Mouse (Mus musculus) brown adipose tissue, adult 24 weeks (tissue): ENCODE measurements around the gene Cym. TPM values are rescaled to one million over a fixed set of nuclear protein-coding genes. Genes with fewer than 3 reads are reported as not detected.

Experiments used
- H3K27ac ChIP-seq: fragments of 200-500 bp; replicated peaks from 2 replicates; pipeline ENCODE4 v1.5.1; 2012; ENCODE audit warnings: low read depth, mild to moderate bottlenecking, low read length
- H3K4me1 ChIP-seq: fragments of 200-500 bp; 2 replicates; pipeline ENCODE4 v1.6.1; 2012; ENCODE audit warnings: low read length, mixed read lengths; ENCODE audit not compliant: control insufficient read depth, insufficient read depth, insufficient read length
- H3K4me3 ChIP-seq: fragments of 200-500 bp; 2 replicates; pipeline ENCODE4 v1.5.1; 2012; ENCODE audit warnings: low read depth, mild to moderate bottlenecking, low read length, moderate library complexity; ENCODE audit not compliant: insufficient read depth
- polyA plus RNA-seq: library from polyadenylated mRNA; stranded (reverse); fragments of >200 nt; gene quantifications from 2 replicates; pipeline ENCODE4 v1.2.4, GENCODE M21; 2012; ENCODE audit not compliant: missing spikeins, insufficient read depth, insufficient read length

The Cym gene
- polyA plus RNA-seq, 1 experiment: not detected

- no peak overlapping the region for H3K27ac ChIP-seq
- H3K4me3 ChIP-seq: no peak overlapping the region
Observed at GRCm38 (mm10) chr3:107205994-107206393, 15.5 kb downstream of the Cym start.

GRCm38 (mm10) chr3:107205170-107205569, 16.4 kb downstream of the Cym start:
- no peak overlapping the region for H3K4me3 ChIP-seq
- peaks cover 7% of the 10 kb centered on the region; the same call in 1 of the 2 replicates for H3K4me1 ChIP-seq
- no peak overlapping the region for H3K27ac ChIP-seq

More at GRCm38 (mm10) chr3:107205994-107206393, 15.5 kb downstream of the Cym start:
- H3K4me1 ChIP-seq: peaks cover 7% of the 10 kb centered on the region; the same call in 1 of the 2 replicates

GRCm38 (mm10) chr3:107204413-107204812, 17.1 kb downstream of the Cym start:
- H3K4me3 ChIP-seq: no peak overlapping the region

GRCm38 (mm10) chr3:107201310-107202180, 20.0 kb downstream of the Cym start:
- Histone ChIP-seq H3K4me1 (peaks cover 3% of the 10 kb centered on the region; the same call in 1 of the 2 replicates), H3K4me3 (no peak overlapping the region), H3K27ac (no peak overlapping the region)

More at GRCm38 (mm10) chr3:107204413-107204812, 17.1 kb downstream of the Cym start:
- H3K27ac ChIP-seq: no peak overlapping the region
- H3K4me1 ChIP-seq: peaks cover 7% of the 10 kb centered on the region; the same call in 1 of the 2 replicates

GRCm38 (mm10) chr3:107188226-107188899, 33.2 kb downstream of the Cym start:
- Histone ChIP-seq H3K4me1 (no peaks in the 10 kb centered on the region), H3K27ac (no peak overlapping the region), H3K4me3 (no peak overlapping the region)

GRCm38 (mm10) chr3:107187022-107187421, 34.5 kb downstream of the Cym start:
- Histone ChIP-seq H3K4me1 (no peaks in the 10 kb centered on the region), H3K27ac (no peak overlapping the region), H3K4me3 (no peak overlapping the region)

GRCm38 (mm10) chr3:107185597-107185996, 35.9 kb downstream of the Cym start:
- Histone ChIP-seq H3K4me3 (no peak overlapping the region), H3K4me1 (no peaks in the 10 kb centered on the region), H3K27ac (no peak overlapping the region)

- no peak overlapping the region for H3K27ac ChIP-seq
- H3K4me1 ChIP-seq: no peaks in the 10 kb centered on the region
- H3K4me3 ChIP-seq: no peak overlapping the region
Observed at GRCm38 (mm10) chr3:107183178-107183577, 38.4 kb downstream of the Cym start.

- Histone ChIP-seq H3K4me3 (no peak within 1 kb of the TSS), H3K4me1 (no peaks in the 10 kb centered on the region), H3K27ac (no peak within 1 kb of the TSS)
Observed at GRCm38 (mm10) chr3:107182756-107183155, 38.8 kb downstream of the Cym start, which contains the start of gene Kcna10. Kcna10 (plus strand) TSS chr3:107183056.

- Histone ChIP-seq H3K27ac (no peak overlapping the region), H3K4me3 (no peak overlapping the region)
Observed at GRCm38 (mm10) chr3:107180860-107181259, 40.7 kb downstream of the Cym start.

GRCm38 (mm10) chr3:107176501-107176900, 45.0 kb downstream of the Cym start:
- H3K27ac ChIP-seq: no peak overlapping the region
- H3K4me3 ChIP-seq: no peak overlapping the region
- no peaks in the 10 kb centered on the region for H3K4me1 ChIP-seq

More at GRCm38 (mm10) chr3:107180860-107181259, 40.7 kb downstream of the Cym start:
- H3K4me1 ChIP-seq: no peaks in the 10 kb centered on the region

GRCm38 (mm10) chr3:107175486-107175885, 46.0 kb downstream of the Cym start:
- Histone ChIP-seq H3K27ac (no peak overlapping the region), H3K4me3 (no peak overlapping the region), H3K4me1 (no peaks in the 10 kb centered on the region)

GRCm38 (mm10) chr3:107172556-107172955, 49.0 kb downstream of the Cym start:
- no peaks in the 10 kb centered on the region for H3K4me1 ChIP-seq

GRCm38 (mm10) chr3:107171964-107172363, 49.6 kb downstream of the Cym start:
- no peak overlapping the region for H3K4me3 ChIP-seq
- no peak overlapping the region for H3K27ac ChIP-seq
- H3K4me1 ChIP-seq: no peaks in the 10 kb centered on the region

More at GRCm38 (mm10) chr3:107172556-107172955, 49.0 kb downstream of the Cym start:
- H3K27ac ChIP-seq: no peak overlapping the region
- H3K4me3 ChIP-seq: no peak overlapping the region

- Histone ChIP-seq H3K4me1 (no peaks in the 10 kb centered on the region), H3K4me3 (no peak overlapping the region), H3K27ac (no peak overlapping the region)
Observed at GRCm38 (mm10) chr3:107169552-107169951, 52.0 kb downstream of the Cym start.
